Mouse (Mus musculus) left cerebral cortex, postnatal 10 days (tissue): ENCODE data around the gene Pygo1. TPM values are rescaled to one million over a fixed set of nuclear protein-coding genes. Genes with fewer than 3 reads are reported as not detected.

Experiments used
- DNase-seq, 2 experiments: peaks; one replicate each; pipeline ENCODE4 v3.0.0; 2021 to 2022; ENCODE audit warnings: low spot score in 2 of 2, mixed read lengths in 1 of 2; ENCODE audit errors: extremely low spot score in 1 of 2
- intact Hi-C: fragments of 180-260 bp; cut with DNase I; formaldehyde crosslinking; loops from one replicate; pipeline ENCODE4 v1.15.1; 2025
- total RNA-seq, 2 experiments: library from RNA; stranded (reverse); gene quantifications; 2 replicates each; pipeline ENCODE4 v1.2.3; 2021

The Pygo1 gene
- total RNA-seq, result 10 to 100 TPM; 13.9 to 14.1 TPM

DNA sequence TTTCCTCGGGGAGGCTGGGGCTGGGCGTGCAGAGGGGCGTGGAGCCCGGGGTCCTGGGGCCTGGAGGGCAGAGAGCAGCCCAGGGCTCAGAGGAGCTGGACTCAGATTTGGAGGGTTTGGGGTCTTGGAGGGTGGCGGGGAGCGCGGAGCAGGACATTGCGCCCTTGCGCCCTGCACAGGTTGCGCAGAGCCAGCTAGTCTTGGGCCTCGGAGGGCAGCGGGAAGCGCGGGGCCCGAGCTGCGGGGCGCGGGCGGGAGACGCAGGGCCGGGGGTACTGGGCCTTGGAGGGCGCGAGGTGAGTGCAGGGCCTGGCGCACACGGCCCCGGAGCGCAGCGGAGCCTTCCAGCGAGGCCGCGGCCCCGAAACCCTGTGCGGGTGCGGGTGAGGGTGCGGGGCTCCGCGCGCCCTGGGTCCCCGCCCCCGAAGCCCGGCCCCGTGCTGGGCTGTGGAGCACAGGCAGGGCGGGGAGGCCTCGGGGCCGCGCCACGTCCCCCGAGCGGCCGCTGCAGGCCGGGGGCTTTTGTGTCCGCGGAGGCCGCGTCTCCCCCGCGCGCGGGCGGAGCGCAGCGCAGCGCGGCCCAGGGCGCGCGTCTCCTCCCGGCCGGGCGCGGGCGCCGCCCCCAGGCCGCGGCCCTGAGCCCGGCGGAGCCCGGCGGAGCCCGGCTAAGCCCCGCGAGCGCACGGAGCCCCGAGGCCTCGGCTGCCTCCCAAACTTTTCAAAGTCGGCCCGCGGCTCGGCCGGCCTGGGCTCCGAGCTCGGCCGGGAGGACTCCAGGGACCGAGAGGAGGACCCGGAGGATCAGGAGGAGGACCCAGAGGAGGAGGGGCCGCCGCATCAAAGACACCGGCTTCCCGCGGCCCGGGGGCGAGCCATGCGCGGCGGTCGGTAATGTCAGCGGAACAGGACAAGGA is at the start of gene Pygo1:
Gene Pygo1, plus strand, starts transcription at position 625 of the 914 bp plus-strand sequence.
- intact Hi-C loops, result no loop called here
- DNase-seq, result peak; percentile 16 to 72

DNA sequence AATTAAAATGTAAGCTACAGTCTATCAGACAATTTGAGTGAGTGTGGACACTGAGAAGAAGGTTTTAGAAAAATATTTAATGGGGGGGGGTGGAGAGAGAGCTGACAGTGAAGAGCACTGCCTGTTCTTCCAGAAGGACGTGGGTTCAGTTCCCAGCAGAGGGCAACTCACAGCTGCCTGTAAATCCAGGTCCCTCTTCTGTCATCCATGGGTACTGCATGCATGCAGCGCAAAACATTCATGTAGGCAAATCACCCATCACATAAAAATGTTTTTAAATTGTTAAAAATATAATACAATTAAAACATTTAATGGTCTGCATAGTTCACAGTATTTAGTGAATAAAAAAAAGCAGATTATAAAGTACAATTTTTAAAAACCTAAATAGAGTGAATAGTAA is 49.6 kb upstream of the Pygo1 start:
- DNase-seq, result no peak
- intact Hi-C loops, result no loop called here

- no peak for DNase-seq
- intact Hi-C loops, result no loop called here
Observed at GRCm38 (mm10) chr9:72877905-72878304, 47.5 kb upstream of the Pygo1 start.

DNA sequence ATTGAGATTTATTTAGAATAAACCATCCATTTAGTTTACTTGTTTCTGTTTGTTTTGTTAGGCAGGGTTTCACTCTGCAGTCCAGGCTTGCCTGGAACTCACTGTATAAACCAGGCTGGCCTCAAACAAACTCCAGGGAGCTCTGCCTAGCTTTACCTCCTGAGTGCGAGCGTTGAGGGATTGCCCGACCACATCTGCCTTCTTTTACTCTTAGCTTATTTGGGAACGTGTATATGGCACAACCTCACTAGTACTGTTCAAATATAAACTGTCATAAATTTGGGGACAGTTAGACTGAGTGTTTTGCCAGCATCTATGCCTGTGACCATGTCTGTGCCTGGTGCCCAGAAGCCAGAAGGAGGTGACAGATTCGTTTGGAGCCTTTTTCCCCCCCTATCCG is 46.8 kb upstream of the Pygo1 start:
- intact Hi-C loops, result no loop called here
- no peak for DNase-seq

DNA sequence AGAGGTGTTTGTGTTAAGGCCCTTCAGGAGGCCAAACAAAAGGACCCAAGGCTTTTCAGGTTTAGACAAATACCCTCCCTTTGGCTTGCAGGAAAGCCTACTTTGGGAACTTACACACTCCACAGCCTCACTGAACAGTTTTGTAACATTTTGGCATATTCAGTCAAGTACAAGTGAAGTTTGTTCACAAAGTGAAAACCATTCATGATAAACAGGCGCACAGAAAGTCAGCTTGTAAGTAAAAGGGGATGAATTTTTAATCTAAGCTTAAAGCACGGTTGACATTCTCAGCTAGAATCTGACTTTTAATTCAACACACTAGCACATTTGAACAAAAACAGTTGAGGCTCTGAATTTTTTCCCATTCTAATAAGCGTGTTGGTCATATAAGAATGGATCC is 45.8 kb upstream of the Pygo1 start:
- intact Hi-C loops, result no loop called here

DNA sequence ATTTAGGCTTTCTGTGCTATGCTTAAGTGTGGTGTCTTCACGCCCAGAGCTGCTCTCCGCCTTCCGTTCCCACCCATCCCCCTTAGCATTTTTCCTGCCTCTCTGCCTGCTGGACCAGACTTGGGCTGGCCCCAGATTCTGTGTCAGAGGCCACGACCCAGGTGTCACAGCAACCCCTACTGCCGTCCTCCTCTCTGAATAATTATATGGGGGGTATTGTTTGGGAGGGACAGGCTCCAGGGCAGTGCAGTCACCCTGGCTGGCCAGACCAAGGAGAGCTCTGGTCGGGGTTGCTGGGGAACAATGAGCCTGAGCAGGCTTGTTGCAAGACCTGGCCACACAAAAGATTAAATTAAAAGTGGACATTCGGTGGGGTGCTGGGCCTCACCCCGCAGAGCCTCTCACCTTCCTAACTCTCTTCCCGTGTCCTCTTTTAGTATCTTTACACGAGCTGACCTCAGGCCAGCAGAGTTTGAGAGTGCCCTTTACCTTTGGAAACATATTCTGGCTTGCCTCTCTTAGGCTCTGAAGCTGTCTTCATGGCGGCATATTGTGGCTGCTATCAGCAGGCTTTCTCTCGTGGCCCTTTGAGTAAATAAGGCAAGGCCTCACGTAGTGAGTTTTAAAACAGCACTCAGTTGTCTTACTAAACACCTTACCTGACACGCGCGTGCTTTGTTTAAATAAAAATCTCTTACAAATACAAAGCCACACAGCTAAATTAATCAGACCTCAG is 45.1 kb upstream of the Pygo1 start:
- DNase-seq, result peak in 1 of 2 experiments; percentile 56
- intact Hi-C loops, result loop anchor here (5.0 kb wide), 2 partner anchors 73 to 113 kb away; partner anchors contain the start of gene Prtg

More for the DNA sequence above, 45.8 kb upstream of the Pygo1 start:
- DNase-seq, result no peak

DNA sequence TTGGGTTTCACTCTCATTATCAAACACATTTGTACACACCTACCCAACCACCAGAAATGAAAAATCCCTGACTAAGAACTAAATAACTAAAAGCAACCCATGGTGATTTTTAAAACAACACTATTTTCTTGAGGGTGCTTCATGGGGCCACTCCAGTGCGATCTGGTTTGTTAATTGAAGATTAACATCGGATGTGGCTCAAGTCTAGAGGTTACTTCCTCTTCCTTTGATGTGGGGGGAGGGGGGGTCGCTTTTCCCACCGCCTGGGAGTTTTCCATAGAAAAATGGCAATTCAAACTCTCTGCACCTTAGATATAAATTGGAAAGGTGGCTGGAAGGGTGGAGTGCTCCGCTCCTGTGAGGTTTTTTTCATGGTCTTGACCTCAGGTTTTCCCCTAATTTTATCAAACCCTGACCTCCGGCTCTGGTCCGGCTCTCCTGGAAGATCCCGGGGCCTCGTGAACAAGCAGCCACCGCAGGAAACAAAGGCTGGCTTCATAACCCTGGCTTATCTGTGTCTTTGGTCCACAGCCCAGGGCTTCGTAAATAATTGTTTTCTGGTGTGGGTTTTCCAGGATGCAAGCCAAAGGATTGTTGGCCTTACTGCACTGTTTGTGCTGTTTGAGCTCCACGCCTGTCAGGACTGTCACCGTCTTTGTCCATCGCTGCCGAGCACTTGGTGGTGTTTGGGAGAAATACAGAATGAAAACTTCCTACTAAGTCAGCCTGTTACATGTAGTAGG is 44.2 kb upstream of the Pygo1 start:
- no peak for DNase-seq

DNA sequence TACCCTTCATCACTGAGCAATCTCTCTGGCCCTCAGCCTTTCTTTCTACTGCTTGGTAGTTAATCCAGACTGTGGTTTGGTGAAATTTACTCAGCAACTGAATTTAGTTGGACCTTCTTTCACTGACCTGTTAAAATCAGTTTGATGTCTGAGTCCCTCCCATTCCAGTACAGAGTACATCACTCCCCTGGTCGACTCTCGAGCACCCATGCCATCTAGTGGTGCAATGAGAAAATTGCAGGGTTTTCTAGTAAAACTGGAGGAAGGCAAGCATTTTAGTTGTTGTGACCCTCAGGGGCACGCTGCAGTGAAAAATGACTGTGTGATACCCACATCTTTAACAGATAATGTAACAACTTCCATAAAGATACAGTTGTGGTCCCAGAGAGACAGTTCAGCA is 41.5 kb upstream of the Pygo1 start:
- intact Hi-C loops, result loop anchor here (5.0 kb wide), 2 partner anchors 77 to 117 kb away; partner anchors contain the start of gene Prtg
- peak in 1 of 2 experiments; percentile 49 for DNase-seq

More for the DNA sequence above, 44.2 kb upstream of the Pygo1 start:
- intact Hi-C loops, result loop anchor here (5.0 kb wide), 2 partner anchors 74 to 114 kb away; partner anchors contain the start of gene Prtg

DNA sequence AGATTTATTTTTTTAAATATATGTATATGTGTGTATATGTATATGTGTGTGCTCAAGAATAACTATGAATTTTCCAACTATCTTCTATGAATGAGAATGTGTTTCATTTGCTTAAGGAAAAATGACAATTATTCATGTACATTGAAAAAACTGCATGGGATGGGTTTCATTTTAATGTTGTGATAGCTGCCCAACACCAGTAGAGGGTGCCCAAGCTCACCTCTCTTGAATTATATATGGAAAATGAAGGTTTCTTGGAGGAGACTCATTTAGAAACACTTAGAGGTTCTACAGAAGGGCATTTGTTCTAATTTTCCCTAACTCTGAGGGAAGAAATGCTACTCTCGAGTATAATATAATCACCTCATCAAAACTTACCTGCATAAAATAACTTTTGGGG is 35.7 kb upstream of the Pygo1 start:
- DNase-seq, result no peak

GRCm38 (mm10) chr9:72890499-72891085 is 34.9 kb upstream of the Pygo1 start:
- intact Hi-C loops, result loop anchor here (5.0 kb wide), 1 partner anchor 62 kb away; no protein-coding TSS in a partner anchor

More for the DNA sequence above, 35.7 kb upstream of the Pygo1 start:
- intact Hi-C loops, result loop anchor here (5.0 kb wide), 1 partner anchor 63 kb away; no protein-coding TSS in a partner anchor

GRCm38 (mm10) chr9:72892761-72893160 is 32.7 kb upstream of the Pygo1 start:
- intact Hi-C loops, result loop anchor here (5.0 kb wide), 1 partner anchor 60 kb away; no protein-coding TSS in a partner anchor
- no peak for DNase-seq

More at GRCm38 (mm10) chr9:72890499-72891085, 34.9 kb upstream of the Pygo1 start:
- no peak for DNase-seq

DNA sequence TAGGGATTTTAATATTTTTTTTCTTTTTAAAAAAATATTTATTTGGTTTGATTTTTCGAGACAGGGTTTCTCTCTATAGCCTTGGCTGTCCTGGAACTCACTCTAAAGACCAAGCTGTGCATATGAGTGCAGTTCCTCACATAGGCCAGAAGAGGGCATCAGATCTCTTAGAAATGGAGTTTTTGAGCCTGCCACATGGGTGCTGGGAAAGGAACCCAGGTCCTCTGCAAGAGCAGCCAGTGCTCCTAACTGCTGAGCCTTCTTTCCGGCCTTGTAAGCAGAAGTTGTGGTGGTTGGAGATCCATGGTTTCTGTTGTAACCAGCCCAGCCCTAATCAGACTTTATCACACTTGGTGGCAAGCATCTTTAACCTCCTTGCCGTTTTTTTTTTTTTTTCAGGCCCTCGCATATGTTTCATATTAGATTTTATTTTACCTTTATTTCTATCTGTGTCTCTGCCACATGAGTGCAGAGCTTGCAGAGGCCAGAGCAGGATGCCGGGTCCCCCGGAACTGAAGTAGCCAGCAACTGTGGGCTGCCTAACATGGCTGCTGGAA is 30.6 kb upstream of the Pygo1 start:
- intact Hi-C loops, result loop anchor here (5.0 kb wide), 1 partner anchor 57 kb away; no protein-coding TSS in a partner anchor
- no peak for DNase-seq

DNA sequence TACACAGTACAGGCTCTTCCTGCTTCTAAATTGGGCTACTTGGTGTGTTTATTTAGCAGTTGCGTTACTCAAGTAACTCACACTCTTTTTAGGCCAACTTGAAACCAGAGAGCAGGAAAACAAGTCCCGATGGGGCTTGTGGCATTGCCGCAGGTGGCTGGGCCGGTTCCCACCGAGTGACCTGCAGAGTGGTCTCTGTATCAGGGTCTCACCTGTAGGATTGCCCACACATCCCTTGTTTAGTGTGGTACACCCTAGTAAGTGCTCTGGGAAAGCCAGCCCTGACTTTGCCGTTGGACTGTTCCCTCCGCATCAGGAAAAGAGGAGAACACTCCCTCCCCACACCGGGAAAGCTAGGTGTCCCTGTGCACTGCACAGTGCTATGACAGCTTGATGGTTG is 23.4 kb upstream of the Pygo1 start:
- no peak for DNase-seq
- intact Hi-C loops, result no loop called here

DNA sequence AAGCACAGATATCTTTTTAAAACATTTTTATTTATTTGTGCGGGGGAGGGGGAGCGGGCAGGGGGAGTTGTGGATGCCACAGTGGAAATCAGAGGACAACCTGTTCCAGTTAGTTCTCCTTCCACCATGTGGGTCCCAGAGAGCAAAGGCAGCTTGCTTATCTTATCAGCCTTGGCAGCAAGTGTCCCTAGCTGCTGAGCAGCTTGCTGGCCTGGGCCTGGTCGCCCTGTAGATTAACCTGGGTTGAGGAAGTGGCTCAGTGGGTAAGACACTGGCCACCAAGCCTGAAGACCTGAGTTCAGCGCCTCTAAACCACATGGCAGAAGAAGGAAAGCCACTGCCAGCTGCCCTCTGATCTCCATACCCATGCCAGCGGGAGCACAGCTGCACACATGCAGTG is 22.8 kb upstream of the Pygo1 start:
- DNase-seq, result no peak
- intact Hi-C loops, result no loop called here

DNA sequence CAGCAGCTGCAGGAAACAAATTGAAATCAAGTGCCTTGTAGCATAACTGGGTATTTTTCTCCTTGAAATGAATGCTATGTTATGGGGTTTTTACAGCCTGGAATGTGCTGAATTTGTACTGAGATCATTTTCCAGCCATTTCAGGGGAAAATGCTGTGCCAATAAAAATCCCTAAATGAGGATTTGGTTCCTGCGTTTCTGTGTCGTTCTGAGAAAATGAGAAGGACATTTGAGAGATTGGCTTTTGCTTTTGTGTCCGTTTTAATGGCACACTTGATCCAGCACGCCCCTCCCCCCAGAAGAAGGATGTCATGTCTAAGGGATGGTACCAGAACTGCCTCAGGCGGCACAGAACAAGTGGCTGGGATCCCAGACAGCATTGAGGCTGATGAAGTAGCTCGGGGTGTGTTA is 18.7 kb upstream of the Pygo1 start:
- DNase-seq, result no peak
- intact Hi-C loops, result no loop called here

DNA sequence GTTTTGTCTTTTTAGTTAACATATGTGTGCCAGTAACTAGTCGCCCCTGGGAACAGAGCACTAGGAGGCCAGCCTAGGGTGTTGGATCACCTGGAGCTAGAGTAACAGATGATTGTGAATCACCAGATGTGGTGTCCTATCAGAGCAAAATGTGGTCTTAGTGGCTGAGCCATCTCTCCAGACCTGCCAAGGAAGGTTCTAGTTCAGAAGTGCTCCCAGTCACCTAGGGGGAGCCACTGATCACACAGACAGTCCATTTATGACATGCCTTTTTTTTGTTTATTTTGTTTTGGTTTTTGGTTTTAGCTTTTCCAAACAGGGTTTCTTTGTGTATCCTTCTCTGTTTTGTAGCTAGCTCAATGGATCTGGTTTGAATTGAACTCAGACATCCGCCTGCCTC is 14.1 kb upstream of the Pygo1 start:
- DNase-seq, result no peak

GRCm38 (mm10) chr9:72913551-72913950 is 11.9 kb upstream of the Pygo1 start:
- DNase-seq, result no peak
- intact Hi-C loops, result no loop called here

More for the DNA sequence above, 14.1 kb upstream of the Pygo1 start:
- intact Hi-C loops, result no loop called here

- intact Hi-C loops, result no loop called here
Observed at GRCm38 (mm10) chr9:72915728-72916127, 9.7 kb upstream of the Pygo1 start.

More at GRCm38 (mm10) chr9:72915728-72916127, 9.7 kb upstream of the Pygo1 start:
- no peak for DNase-seq
